Mouse (Mus musculus) spleen, postnatal 10 days (tissue): Measurements from ENCODE around the gene Olfr549.

Experiments
- DNase-seq, 2 experiments: peaks; one replicate each; pipeline ENCODE4 v3.0.0; 2021 to 2022; ENCODE audit warnings: low spot score in 2 of 2

Olfr549 gene

DNA sequence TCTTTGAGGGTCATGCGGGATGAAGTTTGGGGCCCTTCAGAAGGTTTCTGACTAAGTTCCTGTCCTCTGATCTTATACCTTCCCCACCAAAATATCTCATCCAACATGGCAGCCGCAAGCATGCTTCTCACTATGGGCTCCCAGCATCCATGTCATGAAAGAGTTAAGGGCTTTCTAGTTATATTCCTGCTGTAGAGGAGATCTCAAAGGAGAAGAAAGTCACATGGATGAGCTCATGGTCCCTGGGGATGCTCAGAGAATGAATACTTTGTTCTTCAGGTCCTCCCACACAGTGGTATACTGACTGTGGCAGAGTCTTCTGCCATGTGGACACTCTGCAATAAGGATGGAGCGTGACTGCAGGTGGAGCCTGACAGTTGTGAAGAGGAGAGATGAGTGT is at the start of gene Olfr549:
Gene Olfr549 (plus strand): TSS at position 301 of the 400 bp plus-strand sequence.
- DNase-seq, result no peak

DNA sequence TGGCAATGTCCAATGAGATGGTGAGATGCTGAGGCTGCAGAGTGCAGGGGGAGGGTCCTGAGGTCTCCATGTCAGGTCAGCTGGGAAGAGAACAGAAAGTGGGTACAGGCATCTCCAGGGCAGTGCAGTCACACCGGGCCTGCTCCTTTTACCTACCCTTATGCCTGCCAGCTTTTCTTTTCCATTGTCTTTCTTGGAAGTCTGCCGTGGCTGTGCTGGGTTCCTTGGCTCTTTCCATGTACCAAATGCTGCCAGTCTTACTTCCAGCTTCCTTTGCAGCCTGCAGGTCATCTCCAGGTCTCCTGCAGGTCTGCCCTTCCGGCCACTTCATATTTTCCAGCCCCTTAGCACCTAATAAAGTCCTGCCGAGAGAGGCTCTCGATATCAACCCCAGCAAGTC is 47.7 kb upstream of the Olfr549 start:
- DNase-seq, result no peak

DNA sequence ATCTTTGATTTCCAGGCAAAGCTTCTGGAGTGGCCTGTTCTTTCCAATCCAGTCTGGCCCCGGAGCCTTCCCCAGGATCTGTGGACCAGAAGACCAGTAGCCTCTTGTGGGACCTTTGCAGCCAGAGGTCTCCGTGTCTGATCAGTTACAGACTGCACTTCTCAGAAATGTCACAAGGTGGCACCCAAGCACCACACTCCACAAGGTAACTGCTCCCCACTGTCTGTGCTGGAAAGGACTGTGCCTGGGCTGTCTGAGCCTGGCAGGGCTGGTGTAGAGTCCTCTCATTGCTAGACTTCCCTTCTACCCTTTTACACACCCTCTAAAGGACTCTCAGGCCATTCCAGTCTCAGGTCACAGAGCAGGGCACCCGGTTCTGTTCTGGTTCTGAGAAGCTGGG is 42.8 kb upstream of the Olfr549 start:
- DNase-seq, result peak; percentile 49 to 78

DNA sequence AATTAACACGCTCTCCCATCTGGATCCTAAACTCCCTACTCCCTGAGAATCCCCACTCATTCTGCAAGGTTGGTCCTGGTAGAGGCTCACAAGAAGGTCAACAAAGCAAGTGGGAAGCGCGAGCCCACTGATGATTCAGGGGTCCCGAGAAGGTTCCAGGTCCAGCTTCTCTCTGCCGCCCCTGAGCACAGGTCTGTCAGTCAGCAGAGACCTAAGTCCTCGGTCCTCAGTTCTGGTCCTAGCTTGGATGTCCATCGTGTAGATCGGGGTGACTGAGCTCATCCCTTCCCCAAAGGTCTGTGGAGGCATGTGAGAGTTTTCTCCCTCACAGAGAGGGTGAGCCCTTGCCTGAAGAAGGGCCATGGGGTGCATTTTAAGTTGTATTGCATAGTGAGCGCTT is 41.6 kb upstream of the Olfr549 start:
- DNase-seq, result no peak

DNA sequence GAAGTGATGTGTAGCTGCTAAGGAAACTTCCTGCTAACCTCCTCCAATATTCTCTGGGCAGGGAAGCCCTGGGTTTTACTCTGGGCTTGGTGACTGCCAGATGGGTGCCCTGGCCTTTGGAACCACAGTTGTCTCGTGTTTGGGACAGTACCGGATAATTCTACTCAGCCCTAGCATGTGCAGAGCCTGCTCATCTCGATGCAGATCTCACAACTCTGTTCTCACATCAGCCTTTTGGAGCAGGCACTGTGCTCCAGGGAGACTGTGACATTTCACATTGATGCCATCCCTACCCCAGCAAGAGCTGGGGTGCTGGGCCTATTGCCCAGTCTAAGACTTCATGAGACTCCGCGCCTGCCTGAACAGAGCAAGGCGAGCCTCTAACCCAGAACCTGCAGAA is 41.0 kb upstream of the Olfr549 start:
- DNase-seq, result no peak

DNA sequence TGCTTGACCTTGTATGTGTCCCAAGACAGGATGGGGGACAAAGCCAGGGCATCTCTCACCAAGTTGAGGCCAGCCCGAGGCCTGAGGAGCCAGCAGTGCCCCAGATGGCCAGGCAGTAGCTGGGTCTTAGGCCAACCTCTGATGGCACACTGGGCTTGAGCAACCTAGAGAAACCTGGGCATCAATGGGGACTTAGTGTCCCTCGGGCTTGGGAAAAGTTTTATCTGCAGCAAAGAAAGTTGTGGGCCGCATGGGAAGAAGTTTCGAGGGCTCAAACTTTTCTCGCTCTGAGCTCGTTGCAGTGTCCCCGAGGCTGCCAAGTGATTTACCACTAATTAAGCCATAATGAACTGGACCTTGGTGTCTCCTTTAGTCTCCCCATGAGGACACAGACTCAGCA is 39.9 kb upstream of the Olfr549 start:
- DNase-seq, result no peak

DNA sequence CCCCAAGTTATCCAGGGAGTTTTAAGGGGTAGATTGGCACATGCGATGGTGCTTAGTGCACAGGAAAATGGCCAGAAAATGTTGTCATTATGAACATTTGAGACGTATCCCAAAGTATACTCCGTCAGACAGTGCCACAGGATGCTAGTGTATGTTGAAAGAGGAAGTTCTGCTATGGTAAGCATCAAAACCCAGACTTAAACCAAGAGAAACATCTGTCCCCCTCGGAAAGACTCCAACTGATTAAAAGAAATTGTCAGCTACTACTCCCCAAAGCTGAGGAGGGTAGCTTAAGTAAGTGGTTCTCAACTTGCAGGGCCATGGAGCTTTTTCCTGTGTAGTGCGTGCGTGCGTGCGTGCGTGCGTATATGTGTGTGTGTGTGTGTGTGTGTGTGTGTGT is 37.7 kb upstream of the Olfr549 start:
- no peak for DNase-seq

DNA sequence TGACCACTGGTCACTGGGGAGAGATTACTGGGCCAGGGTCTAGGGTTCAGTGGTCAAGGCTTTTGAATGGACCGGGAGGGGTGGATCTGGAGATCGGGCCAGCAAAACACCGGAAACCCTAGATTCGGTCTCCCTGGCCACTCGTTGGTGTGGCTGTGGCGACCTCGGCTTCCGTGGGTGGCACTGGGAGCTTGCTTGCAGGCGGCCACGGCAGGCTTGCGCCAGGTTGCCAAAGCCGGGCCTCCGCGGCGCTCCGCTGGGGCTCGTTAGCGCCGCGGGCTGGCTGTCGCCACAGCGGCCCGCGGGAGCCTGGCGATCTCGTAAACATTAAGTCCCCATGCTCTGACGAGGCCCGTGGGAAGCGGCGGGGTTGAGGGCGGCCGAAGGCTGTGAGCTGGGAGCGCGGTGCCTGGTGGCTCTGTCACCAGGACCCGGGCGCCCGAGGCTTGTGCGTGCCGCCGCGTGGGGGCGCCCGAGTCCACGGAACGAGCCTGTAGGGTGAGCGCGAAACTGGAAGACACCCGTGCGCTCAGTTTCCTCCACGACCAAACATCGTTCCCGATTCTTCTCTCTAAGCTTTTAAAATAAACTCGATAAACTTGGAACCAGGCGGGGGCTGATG is 36.7 kb upstream of the Olfr549 start:
- peak; percentile 82 to 93 for DNase-seq

DNA sequence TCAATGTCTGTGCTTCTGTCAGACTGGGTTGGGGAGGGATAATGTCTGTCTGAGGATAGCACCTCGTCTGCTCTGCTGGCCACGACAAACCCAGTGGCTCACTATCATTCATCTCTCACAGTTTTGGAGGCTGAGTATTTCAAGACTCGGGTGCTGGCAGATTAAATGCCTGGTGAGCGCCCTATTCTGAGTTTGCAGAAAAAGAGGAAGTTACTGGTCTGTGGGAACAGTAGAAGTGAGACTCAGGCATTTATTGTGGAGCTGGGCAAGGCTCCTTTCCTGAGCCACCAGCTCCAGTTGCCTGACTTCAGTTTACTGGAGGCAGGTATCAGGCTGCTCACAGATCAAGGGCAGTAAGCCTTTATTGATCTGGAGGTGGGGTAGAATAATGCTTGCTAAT is 35.5 kb upstream of the Olfr549 start:
- DNase-seq, result no peak

DNA sequence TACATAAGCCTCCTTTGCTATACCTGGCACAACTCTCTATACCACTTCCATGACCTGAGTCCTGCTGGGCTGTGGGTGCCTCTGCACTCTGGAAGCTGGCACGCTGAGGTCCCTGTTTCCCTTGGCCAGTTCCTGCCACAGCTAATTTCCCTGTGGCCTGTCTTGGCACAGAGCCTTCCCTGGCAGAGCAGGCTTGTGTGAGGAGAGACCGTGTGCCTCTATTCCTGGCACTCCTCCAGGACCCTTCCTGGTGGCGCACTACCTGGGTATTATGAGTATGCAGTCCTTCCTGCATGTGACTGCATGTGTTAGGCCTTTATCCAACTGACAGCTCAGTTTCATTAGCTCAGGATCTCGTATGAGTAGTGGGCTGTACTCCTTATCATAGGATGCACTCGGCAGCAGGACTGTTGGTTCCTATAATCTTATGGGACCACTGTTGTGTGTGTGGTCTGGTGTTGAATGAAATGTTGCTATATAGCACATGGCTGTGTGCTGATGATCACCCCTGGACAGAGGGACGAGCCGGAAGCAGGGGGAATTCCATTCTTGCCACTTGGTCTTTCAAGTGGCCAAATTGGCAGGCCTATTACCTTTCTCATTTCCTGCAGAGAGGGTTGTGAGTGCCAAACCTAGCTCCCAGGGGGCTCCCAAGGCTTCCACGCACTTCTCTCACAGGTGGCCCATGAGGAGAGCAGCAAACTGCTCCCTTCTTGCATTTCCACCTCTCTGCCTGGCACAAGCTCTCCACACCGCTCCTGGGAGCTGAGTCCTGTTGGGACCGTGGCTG is 33.2 kb upstream of the Olfr549 start:
- no peak for DNase-seq

DNA sequence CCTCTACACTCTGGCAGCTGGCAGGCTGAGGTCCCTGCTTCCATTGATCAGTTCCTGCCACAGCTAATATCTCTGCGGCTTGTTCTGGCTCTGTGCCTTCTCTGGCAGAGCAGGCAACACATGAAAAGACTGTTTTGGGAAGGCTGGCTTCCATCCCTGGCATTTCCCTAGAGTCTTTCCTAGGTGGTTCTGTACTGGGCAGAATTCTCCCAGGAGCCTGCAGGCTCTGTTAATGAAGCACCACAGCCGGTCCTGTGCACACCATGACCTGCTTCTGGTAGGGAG is 32.7 kb upstream of the Olfr549 start:
- no peak for DNase-seq

DNA sequence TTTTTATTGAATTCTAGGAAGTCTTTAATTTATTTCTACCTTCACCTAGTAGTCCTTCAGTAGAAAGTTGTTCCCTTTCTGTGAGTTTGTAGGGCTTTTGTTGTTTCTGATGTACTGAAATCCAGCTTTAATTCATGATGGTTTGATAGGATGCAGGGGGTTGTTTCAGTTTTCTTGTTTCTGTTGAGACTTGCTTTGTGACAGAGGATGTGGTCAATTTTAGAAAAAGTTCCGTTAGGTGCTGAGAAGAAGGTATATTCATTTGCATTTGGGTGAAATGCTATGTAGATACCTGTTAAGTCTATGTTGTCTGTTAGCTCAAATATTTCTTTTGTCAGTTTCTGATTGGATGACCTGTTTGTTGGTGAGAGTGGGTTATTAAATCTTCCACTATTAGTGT is 20.6 kb upstream of the Olfr549 start:
- DNase-seq, result no peak

DNA sequence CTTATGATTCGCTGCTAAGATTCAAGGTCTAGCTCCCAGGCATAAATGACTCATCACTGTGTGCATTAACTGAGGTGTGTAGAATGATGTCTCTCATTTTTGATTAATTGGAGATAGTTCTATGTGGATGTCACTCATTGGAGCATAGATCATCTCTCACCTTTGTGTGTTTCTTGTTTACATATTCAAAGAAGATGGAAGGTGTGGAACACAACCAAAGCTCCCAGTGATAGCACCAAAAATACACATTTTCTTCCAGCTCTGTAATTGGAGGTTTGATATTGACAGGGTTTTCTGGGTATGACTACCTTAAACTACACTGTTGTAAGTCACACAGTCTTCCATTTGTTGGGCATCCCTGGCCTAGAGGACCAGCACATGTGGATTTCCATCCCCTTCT is 15.2 kb upstream of the Olfr549 start, which contains the start of gene Olfr547:
Gene Olfr547 (plus strand): TSS at position 301 of the 400 bp plus-strand sequence.
- no peak for DNase-seq

DNA sequence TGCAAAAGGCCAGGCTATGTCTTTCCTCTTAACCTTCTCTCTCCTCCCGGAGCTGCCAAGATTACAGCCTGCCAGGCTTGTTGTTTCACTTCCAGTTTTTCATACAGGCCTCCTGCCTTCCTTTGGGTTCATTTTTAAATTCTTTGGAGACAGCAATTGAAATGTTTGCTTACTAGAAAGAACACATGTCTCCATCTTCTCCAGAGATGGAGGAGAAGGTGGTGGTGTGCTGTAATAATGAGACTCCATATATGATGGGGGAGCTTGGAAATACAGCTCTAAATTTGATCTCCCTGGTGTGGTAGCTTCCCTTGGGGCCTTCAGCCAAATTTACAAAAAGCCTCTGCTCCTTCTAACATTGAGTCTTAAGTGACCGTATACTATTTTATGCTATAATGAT is 9.1 kb upstream of the Olfr549 start, which contains the start of gene Olfr548-ps1:
Gene Olfr548-ps1 (plus strand): TSS at position 301 of the 400 bp plus-strand sequence.
- no peak for DNase-seq

DNA sequence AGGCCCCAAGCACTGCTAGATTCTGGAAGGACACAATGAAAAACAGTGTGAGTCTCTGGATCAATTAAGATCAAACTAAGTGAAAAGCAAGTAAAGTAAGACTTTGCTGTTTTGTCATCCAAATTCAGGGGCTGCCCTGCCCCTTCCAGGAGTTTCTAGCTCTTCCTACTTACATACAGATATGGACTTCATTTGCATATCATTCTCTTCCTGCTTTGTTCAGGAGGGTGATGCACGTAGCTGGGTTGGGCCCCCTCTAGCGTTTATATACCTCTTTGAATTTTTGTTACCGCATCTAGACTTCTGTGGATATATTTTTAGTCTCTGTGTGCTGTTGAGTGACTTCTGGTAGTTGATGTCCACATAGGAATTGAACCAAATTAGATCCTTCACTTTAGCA is 8.4 kb upstream of the Olfr549 start:
- DNase-seq, result no peak

DNA sequence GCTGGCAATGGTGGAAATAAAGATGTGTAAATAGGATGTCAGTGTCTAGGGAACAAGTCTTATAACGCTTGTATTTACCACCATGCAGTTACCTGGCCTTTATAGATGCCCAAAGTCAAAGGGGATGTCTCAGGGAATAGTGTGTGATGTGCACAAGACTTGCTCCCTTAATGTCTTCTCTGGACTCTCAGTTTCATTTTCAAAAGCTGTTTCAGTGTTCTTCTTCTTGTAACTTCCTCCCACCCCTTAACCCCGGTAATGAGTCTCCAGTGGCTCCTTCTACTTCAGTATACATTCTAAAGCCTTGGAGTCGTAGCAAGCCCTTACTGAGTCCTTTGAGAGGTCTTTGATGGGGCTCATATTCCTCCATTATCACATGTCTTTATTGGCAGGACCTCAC is 3.6 kb downstream of the Olfr549 start:
- DNase-seq, result no peak

DNA sequence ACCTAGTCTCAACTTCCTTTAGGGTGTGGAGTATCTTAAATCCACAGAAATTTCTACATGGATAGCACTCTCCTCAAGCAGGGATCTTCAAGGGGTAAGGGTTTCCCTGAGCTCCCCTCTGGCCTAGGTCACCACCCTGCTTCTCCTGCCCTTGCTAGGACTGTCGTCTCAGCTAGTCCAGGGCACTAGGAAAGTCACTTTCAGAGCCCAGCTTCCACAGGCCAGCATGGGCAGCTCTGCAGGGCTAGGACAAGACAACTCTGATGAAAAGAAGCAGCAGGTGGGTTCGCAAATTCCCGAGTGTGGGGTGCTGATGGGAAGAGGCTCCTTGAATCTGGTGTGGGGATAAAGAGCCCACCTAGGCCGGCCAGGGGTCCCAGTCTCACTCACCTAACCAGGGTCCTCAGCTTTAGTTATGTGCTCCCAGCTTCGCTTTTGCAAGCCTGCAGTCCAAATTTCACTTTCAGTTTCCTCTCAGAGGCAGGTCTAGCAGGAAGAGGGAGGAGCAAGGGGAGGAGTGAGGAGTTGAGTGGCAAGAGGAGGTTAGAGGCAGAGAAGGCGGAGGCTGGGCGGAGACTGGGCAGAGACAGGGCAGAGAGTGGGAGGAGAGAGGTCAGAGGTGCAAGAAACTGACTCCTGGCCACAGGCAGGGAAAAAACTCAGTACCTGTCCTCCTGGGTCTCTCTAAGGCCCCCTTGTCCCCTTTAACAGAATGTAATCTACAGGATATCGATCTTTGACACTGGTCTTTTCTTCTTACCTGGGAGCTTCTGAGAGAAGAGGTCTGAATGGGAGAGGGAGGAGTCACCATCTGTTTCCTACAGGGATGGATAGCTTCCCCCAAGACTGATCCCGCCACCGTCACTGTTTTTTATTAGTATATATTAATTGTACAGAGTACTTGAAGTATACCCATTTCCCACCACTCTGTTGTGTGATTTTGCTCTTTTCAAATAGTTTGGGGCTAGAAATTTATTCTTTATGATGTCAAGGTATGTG is 15.6 kb downstream of the Olfr549 start, which contains the start of gene Trim21:
Gene Trim21 (minus strand): TSS at position 488 of the 999 bp plus-strand sequence.
- peak; percentile 55 to 90 for DNase-seq

DNA sequence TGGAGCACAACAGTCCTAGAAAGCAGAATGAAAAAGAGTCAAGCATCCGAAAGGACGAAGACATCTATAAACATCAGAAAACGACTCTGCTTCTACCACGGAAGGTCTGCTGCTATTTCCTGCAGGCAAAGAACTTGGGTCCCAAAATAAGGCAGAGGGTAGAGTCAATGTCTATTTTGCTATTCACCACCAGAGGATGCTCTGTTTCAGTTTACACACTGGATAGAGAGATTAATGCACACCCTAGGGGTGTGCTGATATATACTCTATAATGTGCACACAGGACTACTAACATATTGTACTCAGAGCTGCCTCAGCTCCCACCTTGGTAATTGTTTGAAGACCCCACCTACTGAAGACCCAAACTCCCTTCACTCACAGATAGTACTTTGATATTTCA is 16.5 kb downstream of the Olfr549 start:
- no peak for DNase-seq

DNA sequence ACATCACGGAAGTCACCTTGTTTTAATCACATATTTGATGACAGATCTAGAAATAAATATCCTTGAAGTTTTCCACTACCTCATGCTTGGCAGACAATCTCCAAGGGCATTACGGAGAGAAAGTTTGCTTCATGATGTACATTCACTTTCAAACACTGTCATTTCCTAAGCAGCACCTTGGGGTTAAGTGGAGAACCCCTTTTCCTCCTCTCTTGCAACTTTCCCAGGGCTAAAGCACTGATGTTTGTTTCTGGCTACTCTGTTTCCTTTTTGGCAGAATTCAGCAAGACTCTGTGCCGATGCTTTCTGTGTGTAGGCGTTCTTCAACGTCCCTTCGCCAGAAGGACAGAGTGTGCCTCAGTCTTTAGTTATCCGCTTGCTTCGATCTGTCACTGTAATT is 21.5 kb downstream of the Olfr549 start, which contains the start of gene Olfr550:
Gene Olfr550 (plus strand): TSS at position 301 of the 400 bp plus-strand sequence.
- DNase-seq, result no peak

DNA sequence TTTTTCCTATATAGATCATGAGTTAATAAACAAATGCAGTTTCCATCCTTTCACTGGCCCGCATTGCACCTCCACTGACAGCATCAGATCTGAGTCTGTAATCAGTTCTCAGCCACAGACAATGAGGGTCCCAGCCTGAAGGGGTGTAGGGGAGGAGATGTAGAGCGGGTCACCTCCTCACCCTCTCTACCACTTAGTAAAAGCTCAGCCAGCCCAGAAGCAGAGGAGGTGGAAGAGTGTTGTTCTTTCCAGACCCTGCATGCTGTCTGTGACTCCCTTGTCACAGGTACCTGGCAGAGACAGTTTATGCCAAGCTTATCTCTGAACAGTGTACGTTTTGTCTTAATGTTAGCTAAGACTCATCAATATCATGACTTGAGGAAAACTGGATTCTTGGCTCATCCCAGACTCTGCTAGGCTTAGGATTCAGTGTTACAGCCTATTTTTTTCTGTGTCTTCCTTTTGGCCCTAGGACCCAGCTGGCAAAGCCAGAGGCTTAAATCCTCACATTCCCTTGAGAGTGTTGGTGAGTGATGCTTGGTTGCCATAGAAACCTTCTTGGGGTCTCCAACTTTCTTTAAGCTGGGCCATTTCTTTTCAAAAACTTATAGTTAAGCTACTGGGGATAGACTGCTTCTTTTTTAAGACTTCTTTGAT is 23.6 kb downstream of the Olfr549 start:
- DNase-seq, result no peak

DNA sequence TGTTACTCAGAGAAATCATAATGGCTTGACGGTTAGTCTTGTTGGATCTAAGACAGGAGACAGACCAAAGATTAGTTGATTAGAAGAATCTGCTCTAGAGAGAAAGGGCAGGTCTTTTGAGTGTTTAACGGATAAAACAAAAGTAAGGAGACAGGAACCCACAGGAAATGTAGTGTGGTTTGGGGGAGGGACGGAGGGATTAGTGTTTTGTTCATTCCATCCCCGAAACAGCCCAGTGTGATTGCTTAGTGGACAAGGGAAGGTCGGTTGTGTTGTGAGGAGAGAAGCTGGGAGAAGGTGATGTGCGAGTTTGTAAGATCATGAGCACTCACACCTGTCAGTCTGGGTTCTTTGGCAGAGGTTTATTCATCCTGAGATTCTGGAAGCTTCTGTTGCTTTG is 26.3 kb downstream of the Olfr549 start:
- DNase-seq, result no peak

DNA sequence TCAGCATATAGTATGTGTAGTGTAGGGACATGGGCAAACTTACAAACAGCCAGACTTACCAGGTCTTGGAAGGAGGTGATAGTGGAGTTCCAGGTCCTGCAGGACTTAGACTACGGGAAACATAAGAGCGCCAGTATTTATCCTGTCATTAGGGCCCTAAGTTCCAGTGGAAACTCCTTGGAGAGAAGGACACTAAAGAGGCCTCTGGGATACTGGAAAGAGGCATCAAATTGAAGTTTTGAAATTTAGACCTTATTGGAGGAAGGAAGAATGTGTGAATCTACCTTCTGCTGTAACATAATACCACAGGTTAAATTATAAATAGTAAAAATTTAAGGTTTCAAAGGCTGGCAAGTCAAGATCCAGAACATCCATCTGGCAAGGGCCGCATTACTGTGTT is 42.1 kb downstream of the Olfr549 start, which contains the start of gene Olfr551:
Gene Olfr551 (minus strand): TSS at position 101 of the 400 bp plus-strand sequence.
- DNase-seq, result no peak
